Mouse (Mus musculus) hindbrain, embryonic 12.5 days (tissue): ENCODE data around the gene Klrb1c. TPM values are rescaled to one million over a fixed set of nuclear protein-coding genes. Genes with fewer than 3 reads are reported as not detected.
A peak's percentile ranks its signal among the peaks of the same experiment; 100 is the strongest.

Experiments
- ATAC-seq: fragments of 200-750 bp; cut with Nextera tagmentation; 2 replicates; pipeline ENCODE4 v1.8.0; 2017; ENCODE audit warnings: moderate TSS enrichment; ENCODE audit not compliant: low FRiP score
- H3K27ac ChIP-seq: fragments of 300-500 bp; sonication (generic); 2 replicates; pipeline ENCODE4 v1.5.1; 2016; ENCODE audit warnings: mild to moderate bottlenecking
- H3K27me3 ChIP-seq: fragments of 300-500 bp; sonication (generic); 2 replicates; pipeline ENCODE4 v1.6.1; 2016; ENCODE audit warnings: mild to moderate bottlenecking
- H3K36me3 ChIP-seq: fragments of 300-500 bp; sonication (generic); 2 replicates; pipeline ENCODE4 v1.6.1; 2016; ENCODE audit warnings: mild to moderate bottlenecking
- H3K4me1 ChIP-seq: fragments of 300-500 bp; sonication (generic); 2 replicates; pipeline ENCODE4 v1.6.1; 2016
- H3K4me2 ChIP-seq: fragments of 300-500 bp; sonication (generic); replicated peaks from 2 replicates; pipeline ENCODE4 v1.6.1; 2016; ENCODE audit warnings: mild to moderate bottlenecking
- H3K4me3 ChIP-seq: fragments of 300-500 bp; sonication (generic); 2 replicates; pipeline ENCODE4 v1.5.1; 2016; ENCODE audit warnings: mild to moderate bottlenecking
- H3K9ac ChIP-seq: fragments of 300-500 bp; sonication (generic); 2 replicates; pipeline ENCODE4 v1.6.1; 2016; ENCODE audit warnings: mild to moderate bottlenecking, moderate library complexity
- H3K9me3 ChIP-seq: fragments of 300-500 bp; sonication (generic); replicated peaks from 2 replicates; pipeline ENCODE4 v1.6.1; 2016; ENCODE audit warnings: mild to moderate bottlenecking
- WGBS: fragments of 180-500 bp; shearing (Covaris S2); methylation state at CpG from one replicate; pipeline ENCODE4 v1.1.7; 2016; 5-methylcytosine and 5-hydroxymethylcytosine counted together
- polyA plus RNA-seq: library from polyadenylated mRNA; unstranded; fragments of >200 nt; fragmentation: Nextera tagmentation; extraction: Ambion mirVana; gene quantifications from 2 replicates; pipeline ENCODE4 v1.2.1, GENCODE M21; 2016

Klrb1c gene
- polyA plus RNA-seq, result not detected in 2 replicates

DNA sequence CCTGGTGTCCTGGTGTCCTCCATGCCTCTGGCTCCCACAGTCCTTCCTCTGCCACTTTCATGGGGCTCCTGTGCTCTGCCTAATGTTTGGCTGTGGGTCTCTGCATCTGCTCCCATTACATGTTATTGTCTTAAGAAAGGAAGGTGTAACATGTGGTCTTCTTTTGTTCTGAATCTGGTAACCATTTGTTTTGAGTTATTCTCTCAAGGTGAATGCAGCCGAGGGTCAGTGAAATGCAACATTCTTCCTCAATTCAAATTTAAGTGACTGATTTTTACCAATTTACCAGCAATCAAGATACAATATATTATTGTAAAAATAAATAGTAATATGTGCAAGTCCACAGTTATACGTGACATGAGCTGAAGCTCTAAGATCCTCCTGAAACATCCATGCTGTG, at the start of gene Klrb1c:
Gene Klrb1c, minus strand, starts transcription at position 101 of the 400 bp plus-strand sequence.
- Histone ChIP-seq H3K4me1 (no peaks in the 10 kb centered on the region), H3K27ac (no peak within 1 kb of the TSS), H3K36me3 (no peaks in the 10 kb centered on the region), H3K4me3 (no peak within 1 kb of the TSS), H3K9me3 (no peaks in the 10 kb centered on the region), H3K4me2 (no peak within 1 kb of the TSS), H3K27me3 (no peaks in the 10 kb centered on the region), H3K9ac (no peak within 1 kb of the TSS)
- 87% methylated on average over 2 of the region's 2 CpGs for WGBS
- ATAC-seq, result no peak

DNA sequence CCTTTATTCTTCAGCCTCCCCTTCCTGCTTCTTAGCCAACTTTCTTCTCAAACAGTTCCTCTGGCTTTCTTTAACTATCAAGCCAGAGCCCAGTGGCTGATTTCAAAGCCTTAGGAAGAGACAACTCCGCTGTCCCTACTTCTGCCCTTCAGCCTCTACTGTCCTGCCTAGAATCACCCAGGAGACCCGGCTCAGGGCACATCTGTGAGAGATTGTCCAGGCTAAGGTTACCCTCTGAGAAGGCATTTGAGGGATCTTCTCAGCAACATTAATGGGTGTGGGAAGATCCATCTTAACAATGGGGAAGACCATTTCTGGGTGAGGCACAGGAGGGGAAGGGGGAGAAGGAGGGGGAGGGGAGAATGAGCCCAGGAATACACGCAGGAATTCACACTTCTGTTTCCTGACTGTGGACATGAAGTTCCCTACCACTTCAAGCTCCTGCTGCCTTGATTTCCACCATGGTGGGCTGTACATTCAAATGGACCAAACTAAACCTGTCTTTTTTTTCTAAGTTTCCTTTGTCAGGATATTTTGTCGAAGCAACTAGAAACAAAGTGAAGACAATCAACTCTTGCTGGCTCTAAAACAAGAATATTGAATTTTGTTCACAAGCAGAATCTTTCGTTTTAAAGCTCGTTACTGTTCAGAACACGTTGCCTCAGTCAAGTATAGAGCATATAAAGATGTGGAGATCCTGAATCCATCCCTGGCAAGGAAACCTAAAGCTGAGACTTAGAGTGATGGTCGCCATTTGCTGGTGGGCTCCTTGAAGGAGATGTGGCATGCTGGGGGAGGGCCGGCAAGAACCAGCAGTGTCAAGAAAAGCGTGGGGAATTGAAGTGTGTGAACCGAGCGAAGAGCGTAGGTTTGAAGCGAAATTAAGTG, 48.7 kb upstream of the Klrb1c start:
- peak; percentile 33 for ATAC-seq
- H3K9me3 ChIP-seq, result no peaks in the 10 kb centered on the region
- H3K27ac ChIP-seq, result peak overlapping the region; percentile 70
- peak overlapping the region; percentile 54 for H3K9ac ChIP-seq
- H3K27me3 ChIP-seq, result no peaks in the 10 kb centered on the region
- peaks cover 20% of the 10 kb centered on the region for H3K4me1 ChIP-seq
- WGBS, result 2% methylated on average over 14 of the region's 14 CpGs
- peak overlapping the region; percentile 55 for H3K4me2 ChIP-seq
- peak overlapping the region; percentile 72 for H3K4me3 ChIP-seq
- H3K36me3 ChIP-seq, result no peaks in the 10 kb centered on the region

DNA sequence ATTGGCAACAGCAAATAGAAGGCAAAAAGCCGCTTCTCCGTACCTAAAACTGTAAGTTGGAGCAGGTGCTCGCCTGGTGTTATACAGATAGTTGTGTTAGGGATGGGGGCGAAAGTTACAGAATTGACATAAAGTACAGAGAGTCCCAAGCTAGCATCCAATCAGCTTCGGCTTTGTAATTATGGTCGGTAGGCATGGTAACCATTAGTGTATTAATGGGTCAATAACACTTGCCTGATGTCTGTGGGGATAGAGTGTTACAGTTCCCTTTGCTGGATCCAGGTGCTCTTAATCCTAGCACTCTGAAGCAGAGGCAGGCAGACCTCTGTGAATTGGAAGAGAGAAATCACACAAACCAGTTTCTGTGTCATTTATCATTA, 47.9 kb upstream of the Klrb1c start:
- H3K36me3 ChIP-seq, result no peaks in the 10 kb centered on the region
- no peak for ATAC-seq
- peak overlapping the region; percentile 72 for H3K4me3 ChIP-seq
- WGBS, result 89% methylated on average over 6 of the region's 6 CpGs
- H3K27ac ChIP-seq, result no peak overlapping the region
- H3K9ac ChIP-seq, result no peak overlapping the region
- peak overlapping the region; percentile 55 for H3K4me2 ChIP-seq
- H3K4me1 ChIP-seq, result peaks cover 18% of the 10 kb centered on the region
- no peaks in the 10 kb centered on the region for H3K9me3 ChIP-seq
- no peaks in the 10 kb centered on the region for H3K27me3 ChIP-seq

DNA sequence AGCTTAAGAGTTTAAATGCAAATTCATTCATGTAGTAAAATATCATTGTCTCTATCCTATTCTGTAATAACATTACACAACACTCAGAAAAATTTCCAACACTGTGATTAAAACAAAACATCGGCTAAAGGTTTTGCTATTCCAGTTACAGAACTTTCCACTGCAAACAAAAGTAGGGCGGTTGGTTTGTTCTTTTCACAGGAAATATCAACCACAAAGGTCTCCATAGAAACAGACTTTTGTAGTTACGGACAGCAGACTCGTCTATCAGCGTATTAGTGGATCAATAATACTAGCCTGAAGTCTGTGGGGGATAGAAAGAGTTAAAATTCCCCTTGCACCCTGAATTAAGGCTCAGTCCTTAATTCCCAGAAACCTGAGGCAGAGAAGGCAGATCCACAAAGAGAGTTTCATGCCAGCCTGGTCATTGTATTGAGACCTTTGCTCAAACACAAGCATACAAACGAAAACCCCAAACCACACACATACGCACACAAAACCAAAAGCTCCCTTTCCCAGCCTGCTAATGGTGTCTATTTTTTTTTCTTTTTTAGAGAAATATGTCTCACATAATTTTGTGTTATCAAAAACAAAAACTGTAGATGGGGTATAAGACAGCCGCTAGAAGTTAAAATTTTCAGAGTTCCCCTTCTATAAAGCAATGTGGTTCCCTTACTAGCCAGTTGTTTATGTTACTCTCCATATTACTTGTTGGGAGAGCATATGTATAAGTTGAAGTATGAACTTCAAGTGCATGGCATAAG, 47.4 kb upstream of the Klrb1c start:
- WGBS, result 78% methylated on average over 8 of the region's 8 CpGs
- no peak overlapping the region for H3K4me3 ChIP-seq
- H3K27me3 ChIP-seq, result no peaks in the 10 kb centered on the region
- ATAC-seq, result no peak
- H3K4me1 ChIP-seq, result peaks cover 14% of the 10 kb centered on the region
- no peak overlapping the region for H3K4me2 ChIP-seq
- H3K9ac ChIP-seq, result no peak overlapping the region
- no peaks in the 10 kb centered on the region for H3K36me3 ChIP-seq
- H3K9me3 ChIP-seq, result no peaks in the 10 kb centered on the region
- H3K27ac ChIP-seq, result no peak overlapping the region

DNA sequence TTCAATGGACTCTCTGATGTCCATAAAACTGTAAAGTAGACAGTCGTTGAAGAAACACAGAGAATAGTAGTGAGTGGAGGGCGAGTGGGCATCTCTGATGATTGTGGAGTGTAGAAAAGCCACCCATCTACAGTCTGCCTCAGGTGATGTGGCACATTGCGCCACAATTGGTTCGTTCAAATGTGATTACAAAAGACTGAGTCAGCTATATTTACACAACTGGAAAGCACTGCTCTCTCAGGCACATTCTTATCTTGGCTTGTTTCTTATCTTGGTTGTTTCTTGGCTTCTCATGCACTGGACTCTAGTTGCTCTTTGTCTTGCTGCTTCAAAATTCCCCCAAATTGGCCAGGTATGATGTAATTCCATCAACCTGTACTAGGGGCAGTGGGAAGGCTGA, 46.6 kb upstream of the Klrb1c start:
- Histone ChIP-seq H3K4me3 (no peak overlapping the region), H3K4me1 (peaks cover 14% of the 10 kb centered on the region), H3K36me3 (no peaks in the 10 kb centered on the region), H3K9me3 (no peaks in the 10 kb centered on the region), H3K27ac (no peak overlapping the region), H3K9ac (no peak overlapping the region), H3K27me3 (no peaks in the 10 kb centered on the region), H3K4me2 (no peak overlapping the region)
- 84% methylated on average over 4 of the region's 4 CpGs for WGBS
- no peak for ATAC-seq

DNA sequence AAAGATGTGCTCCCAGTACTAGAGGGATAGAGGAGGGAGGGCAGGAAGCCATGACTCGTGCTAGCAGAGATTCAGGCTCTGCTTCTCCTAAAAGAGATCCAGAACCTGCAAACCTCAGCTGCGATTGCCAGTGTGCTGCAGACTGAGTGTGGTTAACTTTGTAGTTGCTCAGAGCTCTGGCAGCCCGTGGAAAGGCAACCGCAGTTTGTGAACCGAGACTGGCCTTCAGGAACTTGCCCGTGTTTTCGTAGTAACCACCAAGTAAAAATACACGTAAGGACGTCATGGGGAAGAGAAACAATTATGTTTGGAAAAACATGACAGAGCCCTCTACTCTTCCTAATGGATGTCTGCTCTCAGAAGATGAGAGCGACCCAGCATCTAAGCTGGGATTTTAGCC, 44.0 kb upstream of the Klrb1c start:
- H3K4me3 ChIP-seq, result no peak overlapping the region
- H3K4me1 ChIP-seq, result peaks cover 9% of the 10 kb centered on the region
- no peaks in the 10 kb centered on the region for H3K27me3 ChIP-seq
- H3K4me2 ChIP-seq, result no peak overlapping the region
- H3K27ac ChIP-seq, result no peak overlapping the region
- no peak overlapping the region for H3K9ac ChIP-seq
- no peaks in the 10 kb centered on the region for H3K36me3 ChIP-seq
- WGBS, result 85% methylated on average over 10 of the region's 10 CpGs
- H3K9me3 ChIP-seq, result no peaks in the 10 kb centered on the region
- ATAC-seq, result no peak

DNA sequence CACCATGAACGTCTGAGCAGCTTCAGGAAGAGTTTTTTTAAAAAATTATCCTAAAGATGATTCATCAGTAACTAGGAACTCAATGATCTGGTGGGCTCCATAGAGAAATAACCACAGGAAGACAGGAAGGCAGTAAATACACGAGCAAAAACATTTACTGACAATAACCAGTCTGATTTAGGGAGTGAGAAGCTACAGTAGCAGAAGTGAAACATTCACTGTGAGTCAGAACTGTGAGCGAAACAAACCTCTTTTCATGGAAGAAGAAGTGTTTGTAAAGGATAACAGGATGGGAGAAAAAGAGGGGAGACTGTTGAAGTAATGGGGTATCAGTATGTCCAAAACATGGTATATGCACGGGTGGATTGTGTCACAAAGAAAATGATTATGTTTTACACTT, 40.8 kb upstream of the Klrb1c start:
- Histone ChIP-seq H3K27me3 (no peaks in the 10 kb centered on the region), H3K36me3 (no peaks in the 10 kb centered on the region), H3K9me3 (no peaks in the 10 kb centered on the region), H3K9ac (no peak overlapping the region), H3K4me1 (no peaks in the 10 kb centered on the region), H3K4me3 (no peak overlapping the region), H3K4me2 (no peak overlapping the region), H3K27ac (no peak overlapping the region)
- no peak for ATAC-seq
- WGBS, result 62% methylated on average over 4 of the region's 4 CpGs

DNA sequence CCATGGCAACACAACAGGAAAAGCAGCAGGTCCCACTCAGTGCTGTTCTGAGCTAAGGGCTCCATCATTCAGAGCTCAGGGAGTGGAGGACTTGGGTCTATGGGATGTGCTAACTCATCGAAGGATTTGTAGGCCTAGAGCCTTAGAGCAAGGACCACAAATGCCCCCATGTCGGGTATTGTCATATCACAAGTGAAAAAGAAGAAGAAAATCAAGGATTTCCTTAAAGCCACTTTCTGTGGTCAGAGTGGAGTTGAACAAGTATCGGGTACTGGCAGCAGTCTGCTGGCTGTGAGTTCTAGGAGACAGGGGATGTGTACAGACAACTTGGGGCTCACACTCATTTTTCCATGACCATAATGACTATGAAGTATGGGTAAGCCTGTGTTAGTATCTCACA, 37.8 kb upstream of the Klrb1c start:
- ATAC-seq, result no peak
- Histone ChIP-seq H3K36me3 (no peaks in the 10 kb centered on the region), H3K9ac (no peak overlapping the region), H3K4me3 (no peak overlapping the region), H3K9me3 (no peaks in the 10 kb centered on the region), H3K4me2 (no peak overlapping the region), H3K27ac (no peak overlapping the region), H3K4me1 (no peaks in the 10 kb centered on the region), H3K27me3 (no peaks in the 10 kb centered on the region)
- WGBS, result 90% methylated on average over 3 of the region's 3 CpGs

DNA sequence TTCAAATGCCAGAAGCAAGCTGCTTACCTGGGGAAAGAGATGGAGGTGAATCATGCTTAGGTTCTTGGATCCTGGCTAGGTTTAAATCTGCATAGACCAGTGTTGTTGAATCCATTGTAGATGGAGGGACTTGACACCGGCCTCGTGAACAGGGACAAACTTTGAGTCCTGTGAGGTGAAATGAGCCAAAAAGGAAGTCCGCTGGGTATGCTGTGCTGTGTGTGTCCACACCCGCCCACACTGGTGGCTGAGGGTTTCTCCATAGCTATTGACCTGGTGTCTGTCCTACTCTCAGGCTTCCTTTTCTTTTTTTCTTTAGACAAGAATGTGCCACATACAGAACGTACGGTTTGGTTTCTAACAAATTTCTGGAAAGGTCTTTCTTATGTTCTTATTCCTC, 37.1 kb upstream of the Klrb1c start, which contains the start of the genes Gm44511 and Klrb1b:
Gene Gm44511, minus strand, starts transcription at position 184 of the 400 bp plus-strand sequence.
Gene Klrb1b, minus strand, starts transcription at position 200 of the 400 bp plus-strand sequence.
- Histone ChIP-seq H3K27ac (no peak within 1 kb of the TSS), H3K4me3 (no peak within 1 kb of the TSS), H3K4me2 (no peak within 1 kb of the TSS), H3K36me3 (no peaks in the 10 kb centered on the region), H3K9ac (no peak within 1 kb of the TSS), H3K9me3 (no peaks in the 10 kb centered on the region), H3K4me1 (no peaks in the 10 kb centered on the region), H3K27me3 (no peaks in the 10 kb centered on the region)
- 91% methylated on average over 6 of the region's 6 CpGs for WGBS
- no peak for ATAC-seq

DNA sequence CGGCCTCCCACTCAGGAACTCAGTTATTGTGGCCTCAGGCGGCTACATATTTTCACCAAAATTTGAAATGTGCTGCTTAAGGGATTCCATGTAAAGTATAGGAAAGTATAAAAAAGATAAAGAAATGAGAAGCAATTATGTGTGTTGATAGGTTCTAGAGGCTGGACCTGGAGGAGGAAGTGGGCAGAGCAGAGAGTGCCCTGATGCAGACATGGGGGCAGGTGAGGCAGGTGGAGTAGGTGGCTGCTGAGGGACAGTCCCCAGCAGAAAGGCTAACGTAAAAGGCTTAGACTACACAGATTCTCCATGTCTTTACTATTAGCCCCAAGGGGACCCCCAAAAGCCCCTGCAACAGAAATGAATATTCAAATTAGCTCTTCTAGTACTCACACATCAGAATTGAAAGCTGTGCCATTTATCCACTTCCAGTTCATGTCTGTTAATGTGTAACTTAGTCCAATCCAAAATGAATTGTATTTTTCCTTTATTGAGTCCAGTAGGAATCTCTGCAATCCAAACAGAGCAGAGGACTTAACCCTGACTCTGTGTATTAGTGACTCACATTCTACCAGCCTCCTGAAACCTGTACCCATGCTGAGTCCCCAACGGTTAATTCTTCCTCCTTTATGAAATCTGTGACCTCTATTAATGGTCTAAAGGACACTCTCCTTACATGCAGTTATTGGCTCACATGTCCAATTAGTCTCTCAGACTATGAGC, 29.2 kb upstream of the Klrb1c start:
- Histone ChIP-seq H3K36me3 (no peaks in the 10 kb centered on the region), H3K4me1 (no peaks in the 10 kb centered on the region), H3K27ac (no peak overlapping the region), H3K4me2 (no peak overlapping the region), H3K4me3 (no peak overlapping the region), H3K9me3 (no peaks in the 10 kb centered on the region), H3K27me3 (no peaks in the 10 kb centered on the region), H3K9ac (no peak overlapping the region)
- WGBS, result 79% methylated on average over 4 of the region's 4 CpGs
- ATAC-seq, result no peak

DNA sequence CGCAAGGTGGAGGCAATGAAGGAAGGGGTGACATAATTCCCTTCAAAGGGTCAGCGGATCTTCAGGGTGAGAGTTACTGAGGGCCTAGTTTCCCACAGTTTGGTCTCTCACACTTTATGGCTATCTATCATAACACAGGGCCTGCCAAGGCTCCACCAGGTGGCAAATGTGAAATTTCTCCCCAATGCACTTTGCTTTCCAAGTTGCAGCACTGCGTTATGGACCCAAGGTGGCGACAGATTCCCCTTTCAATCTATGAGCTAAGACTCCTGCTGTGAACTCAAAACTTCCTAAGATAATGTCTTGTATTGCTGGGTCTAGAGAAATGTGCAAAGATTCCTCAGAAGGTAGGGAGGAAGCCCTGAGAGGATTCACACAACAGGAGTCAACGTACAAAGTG, 19.5 kb upstream of the Klrb1c start:
- no peak overlapping the region for H3K27ac ChIP-seq
- 94% methylated on average over 5 of the region's 5 CpGs for WGBS

DNA sequence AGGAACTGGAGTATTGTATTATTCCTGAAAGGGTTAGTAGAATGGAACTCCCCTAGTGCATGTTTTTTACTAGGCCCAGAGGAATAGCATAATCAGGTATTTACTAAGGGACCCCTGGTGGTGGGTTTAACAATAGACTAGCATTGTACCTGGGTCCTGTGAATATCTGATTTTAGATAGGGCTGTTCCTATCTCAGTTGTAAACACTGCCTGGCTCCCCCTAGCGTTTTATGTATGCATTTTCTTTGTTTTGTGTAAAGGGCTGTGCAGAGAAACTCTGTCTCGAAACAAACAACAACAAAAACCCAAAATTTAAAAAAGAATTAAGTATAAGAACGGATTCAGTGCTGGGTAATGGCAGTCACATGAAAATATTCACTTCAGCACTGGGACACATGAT, 18.0 kb upstream of the Klrb1c start:
- Histone ChIP-seq H3K4me1 (peaks cover 3% of the 10 kb centered on the region; the same call in 1 of the 2 replicates), H3K4me3 (no peak overlapping the region), H3K9me3 (no peaks in the 10 kb centered on the region), H3K27ac (no peak overlapping the region), H3K9ac (no peak overlapping the region), H3K36me3 (no peaks in the 10 kb centered on the region), H3K27me3 (no peaks in the 10 kb centered on the region), H3K4me2 (no peak overlapping the region)
- no peak for ATAC-seq
- WGBS, result 69% methylated on average over 3 of the region's 3 CpGs

More for the DNA sequence above, 19.5 kb upstream of the Klrb1c start:
- no peak overlapping the region for H3K4me2 ChIP-seq
- no peaks in the 10 kb centered on the region for H3K4me1 ChIP-seq
- no peaks in the 10 kb centered on the region for H3K36me3 ChIP-seq
- no peaks in the 10 kb centered on the region for H3K27me3 ChIP-seq
- H3K9me3 ChIP-seq, result no peaks in the 10 kb centered on the region
- H3K4me3 ChIP-seq, result no peak overlapping the region
- no peak for ATAC-seq
- H3K9ac ChIP-seq, result no peak overlapping the region
